Mouse (Mus musculus): ENCODE measurements around the gene Tas2r126. TPM values are rescaled to one million over a fixed set of nuclear protein-coding genes. Genes with fewer than 3 reads are reported as not detected.

Tas2r126 gene
- total RNA-seq, 2 experiments from 2014 or later = not detected

GRCm38 (mm10) chr6:42476235-42476634 is 41.9 kb downstream of the Tas2r126 start, which contains the start of gene Olfr457:
Gene Olfr457, minus strand, starts transcription at chr6:42476335.
- no peak for DNase-seq
- intact Hi-C loops (cut with DNase I) = no loop called here

GRCm38 (mm10) chr6:42484633-42485032 is 50.3 kb downstream of the Tas2r126 start:
- DNase-seq = no peak
- intact Hi-C loops (cut with DNase I) = no loop called here

Other genes starting within 250 kb of the Tas2r126 start
- not detected for gene Tas2r144, start 219.2 kb upstream of the Tas2r126 start, total RNA-seq (2021)
- gene Gstk1, start 188.6 kb upstream of the Tas2r126 start, total RNA-seq (2021) = 10 to 100 TPM; 47.1 to 50.2 TPM
- gene Tmem139, start 172.6 kb upstream of the Tas2r126 start, total RNA-seq (2021) = not detected
- gene Casp2, start 169.6 kb upstream of the Tas2r126 start, total RNA-seq (2021) = 10 to 100 TPM; 16.5 to 17.4 TPM
- 1 to 10 TPM; 1.4 to 3.7 TPM for gene Clcn1, start 147.8 kb upstream of the Tas2r126 start, total RNA-seq (2021)
- gene Fam131b, start 109.9 kb upstream of the Tas2r126 start, total RNA-seq (2021) = 1 to 10 TPM; 1.1 to 1.2 TPM
- gene Zyx, start 84.9 kb upstream of the Tas2r126 start, total RNA-seq (2021) = 10 to 100 TPM; 78.9 to 88.6 TPM
- under 1 TPM; 0.51 to 0.67 TPM for gene Epha1, start 61.3 kb upstream of the Tas2r126 start, total RNA-seq (2021)
- gene Tas2r143, start 34.3 kb upstream of the Tas2r126 start, total RNA-seq (2021) = not detected
- gene Tas2r135, start 29.1 kb upstream of the Tas2r126 start, total RNA-seq (2021) = under 1 TPM in 1 of 2 experiments, not detected in 1; 0.39 TPM
- gene Olfr458, start 30.7 kb downstream of the Tas2r126 start, total RNA-seq (2021) = not detected
- gene Olfr457, start 41.8 kb downstream of the Tas2r126 start, total RNA-seq (2021) = not detected
- not detected for gene Olfr456, start 52.7 kb downstream of the Tas2r126 start, total RNA-seq (2021)
- gene Olfr455, start 113.1 kb downstream of the Tas2r126 start, total RNA-seq (2021) = not detected
- not detected for gene Tcaf3, start 163.2 kb downstream of the Tas2r126 start, total RNA-seq (2021)
- 1 to 10 TPM; 4.4 to 4.5 TPM for gene Tcaf2, start 210.7 kb downstream of the Tas2r126 start, total RNA-seq (2021)

Data from heart, postnatal 14 days (tissue).